Mouse (Mus musculus) neural tube, embryonic 10.5 days (tissue): ENCODE results near the gene 4922502D21Rik.
"Not testable (repeated sequence)": the region's sequence is repeated elsewhere in the genome, so short reads cannot be mapped to it uniquely, and the experiment has no call there.

Experiments
- DNase-seq: peaks from one replicate; pipeline ENCODE4 v3.0.0-alpha.2; 2017; ENCODE audit warnings: low spot score; ENCODE audit errors: extremely low spot score

Gene 4922502D21Rik

DNA sequence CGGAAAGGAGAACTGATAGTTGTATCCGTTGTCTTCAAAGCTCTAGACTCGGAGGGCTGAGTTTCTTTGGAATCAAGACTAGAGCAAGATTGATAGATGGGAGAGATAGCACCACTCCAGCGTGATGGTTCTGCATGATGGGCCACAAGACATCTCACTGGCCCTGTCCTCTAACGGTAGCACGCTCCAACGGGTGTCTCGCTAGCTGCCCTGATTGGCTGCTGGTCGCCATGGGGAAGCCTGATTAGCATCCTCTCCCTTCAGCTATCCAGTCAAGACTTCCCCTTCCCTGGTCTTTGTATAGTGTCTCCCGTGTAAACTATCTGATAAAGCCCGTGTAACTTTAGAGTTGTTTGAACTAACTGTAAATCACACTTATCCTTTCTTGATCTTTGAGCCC, at the start of gene 4922502D21Rik:
TSS of gene 4922502D21Rik (minus strand) at position 187 of the 400 bp plus-strand sequence.
- no peak for DNase-seq

DNA sequence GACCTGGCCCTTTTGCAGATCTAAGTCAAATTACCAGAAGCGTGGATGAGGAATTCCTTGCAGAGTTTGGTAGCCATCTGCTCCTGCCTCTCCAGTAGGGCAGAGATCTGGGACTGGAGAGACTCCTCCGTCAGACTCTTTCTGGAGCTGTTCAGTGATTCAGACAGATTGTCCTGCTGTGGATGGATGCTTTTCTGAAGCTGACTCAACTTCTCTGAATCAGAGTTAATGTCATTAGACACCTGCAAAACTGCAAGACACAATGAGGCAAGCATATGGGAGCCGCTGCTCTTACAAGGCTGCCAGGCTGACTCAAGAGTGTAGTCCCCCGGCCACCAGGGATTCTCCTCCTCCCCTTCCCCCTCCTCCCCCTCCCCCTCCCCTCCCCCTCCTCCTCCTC, 48.9 kb upstream of the 4922502D21Rik start:
- no peak for DNase-seq

GRCm38 (mm10) chr6:129374937-129375471, 43.4 kb upstream of the 4922502D21Rik start:
- no peak for DNase-seq

DNA sequence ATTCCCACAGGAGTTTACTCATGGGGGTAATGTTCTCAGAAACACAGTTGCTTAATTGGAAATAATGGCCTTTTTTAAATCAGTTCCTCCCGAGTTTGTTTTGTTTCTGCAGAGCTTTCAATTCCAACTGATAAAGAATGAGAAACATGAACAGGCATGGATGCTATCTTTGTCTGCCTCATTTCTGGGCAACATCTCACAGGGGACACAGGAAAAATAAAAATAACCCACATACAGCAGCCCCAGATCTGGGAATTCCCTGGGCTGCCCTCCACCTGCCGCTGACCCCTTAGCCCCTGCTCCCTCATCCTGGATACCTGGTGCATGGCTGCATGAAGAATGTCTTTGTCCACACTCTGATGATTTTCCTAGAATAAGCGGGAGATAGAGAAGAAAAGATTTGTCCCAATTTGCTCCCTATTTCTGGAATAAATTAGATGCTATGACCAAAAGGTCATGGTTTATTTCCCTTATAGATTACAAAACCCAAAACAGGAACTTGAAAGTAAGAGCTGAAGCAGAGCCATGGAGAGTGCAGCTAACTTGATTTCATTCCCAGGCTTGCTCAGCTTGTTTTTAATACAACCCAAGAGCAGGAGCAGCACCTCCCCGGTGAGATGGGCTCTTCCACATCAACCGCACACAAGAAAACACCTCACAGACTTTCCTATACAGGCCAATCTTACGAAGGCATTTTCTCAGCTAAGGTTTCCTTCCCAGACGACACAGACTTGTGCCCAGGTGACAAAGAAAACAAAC, 38.0 kb upstream of the 4922502D21Rik start:
- no peak for DNase-seq

DNA sequence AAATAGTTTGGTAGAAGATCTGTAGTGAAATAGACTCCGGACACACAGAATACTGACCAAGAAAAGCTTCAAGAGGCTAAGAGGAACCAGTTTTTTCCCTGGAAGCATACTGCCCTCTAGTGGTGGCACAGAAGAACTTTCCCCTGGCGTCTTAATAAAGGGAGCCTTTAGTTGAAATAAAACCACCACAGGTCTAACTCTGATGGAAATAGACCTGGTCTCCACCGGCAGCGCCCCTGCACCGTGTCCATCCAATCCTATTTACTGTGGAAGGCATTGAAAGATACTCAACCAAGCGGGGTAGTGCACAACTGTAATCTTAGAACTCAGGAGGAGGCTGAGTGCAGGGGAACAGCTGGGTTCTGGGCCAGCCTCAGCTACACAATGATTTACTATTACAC, 34.4 kb upstream of the 4922502D21Rik start:
- peak; percentile 27 for DNase-seq

DNA sequence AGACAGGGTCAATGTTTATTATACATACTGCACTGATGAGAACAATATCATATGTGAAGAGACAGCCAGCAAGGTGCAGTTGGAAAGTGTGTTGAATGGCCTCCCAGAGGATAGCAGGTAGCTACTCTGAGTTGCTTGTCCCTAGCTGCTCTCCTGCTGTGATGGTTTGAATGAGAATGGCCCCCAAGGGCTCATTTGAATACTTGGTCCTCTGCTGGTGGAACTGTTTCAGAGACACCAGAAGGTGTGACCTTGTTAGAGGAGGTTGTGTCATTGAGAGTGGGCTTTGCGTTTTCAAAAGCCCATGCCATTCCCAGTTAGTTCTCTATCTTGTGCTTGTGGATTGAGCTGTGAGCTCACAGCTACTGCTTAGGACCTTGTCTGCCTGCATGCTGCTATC, 32.3 kb upstream of the 4922502D21Rik start:
- no peak for DNase-seq

DNA sequence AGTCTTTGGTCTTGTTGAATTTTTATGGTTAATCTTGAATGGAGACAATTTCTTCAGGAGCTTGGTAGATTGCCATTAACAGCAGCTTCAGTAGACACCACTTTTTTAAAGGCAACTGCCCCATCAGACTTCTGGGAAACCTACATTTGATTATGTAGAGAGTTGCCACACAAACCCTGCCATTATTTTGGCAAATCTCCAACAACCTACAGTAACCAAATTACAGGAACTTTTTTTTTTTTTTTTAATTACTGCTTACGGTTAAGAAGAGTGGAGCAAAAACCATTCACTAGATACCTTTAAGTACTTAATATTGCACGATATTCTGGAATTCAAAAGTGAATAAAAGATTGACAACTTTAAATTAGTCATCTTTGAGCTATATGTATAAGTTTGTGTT, 27.9 kb upstream of the 4922502D21Rik start:
- no peak for DNase-seq

- DNase-seq = no peak
Measured at GRCm38 (mm10) chr6:129356430-129356829, 24.8 kb upstream of the 4922502D21Rik start.

GRCm38 (mm10) chr6:129355774-129356173, 24.2 kb upstream of the 4922502D21Rik start:
- no peak for DNase-seq

- DNase-seq = no peak
Measured at GRCm38 (mm10) chr6:129351091-129351490, 19.5 kb upstream of the 4922502D21Rik start.

DNA sequence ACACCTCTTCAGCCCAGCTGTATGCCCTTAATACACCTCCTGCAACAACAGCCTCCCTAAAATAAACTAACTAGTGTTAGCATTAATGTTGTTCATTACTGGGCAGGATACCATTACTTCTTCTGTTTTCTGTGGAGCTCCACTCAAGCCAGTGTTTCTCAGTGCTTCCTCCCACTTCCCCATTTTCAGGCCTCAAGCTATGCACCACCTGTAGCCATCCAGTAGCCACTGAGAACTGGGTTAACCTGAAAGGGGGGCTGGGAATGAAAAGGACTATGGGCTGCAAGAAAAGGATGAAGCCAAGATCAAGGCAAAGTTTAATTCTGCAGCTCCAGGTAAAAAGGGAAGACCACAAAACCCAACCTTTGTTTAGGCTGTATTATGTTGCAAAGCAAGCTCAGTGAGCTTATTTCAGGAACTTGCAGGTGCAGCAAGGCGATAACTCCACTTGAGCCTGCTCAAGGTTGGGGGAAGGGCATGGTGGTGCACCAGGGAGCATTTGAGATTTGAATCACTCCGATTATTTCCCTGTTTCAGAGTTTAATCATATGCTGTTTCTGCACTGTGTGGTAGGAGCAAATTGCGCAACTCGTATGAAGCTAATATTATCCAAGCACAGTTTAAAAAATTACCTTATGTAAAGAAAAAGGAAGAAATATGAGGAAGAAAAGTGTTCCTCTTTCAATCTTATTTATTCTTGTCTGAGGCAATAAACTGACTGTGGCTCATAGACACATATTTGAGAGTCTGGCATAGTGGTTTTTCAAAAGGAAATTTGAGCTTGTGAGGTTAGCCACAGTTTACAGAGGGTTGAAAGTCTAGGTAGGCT, 18.1 kb upstream of the 4922502D21Rik start:
- no peak for DNase-seq

DNA sequence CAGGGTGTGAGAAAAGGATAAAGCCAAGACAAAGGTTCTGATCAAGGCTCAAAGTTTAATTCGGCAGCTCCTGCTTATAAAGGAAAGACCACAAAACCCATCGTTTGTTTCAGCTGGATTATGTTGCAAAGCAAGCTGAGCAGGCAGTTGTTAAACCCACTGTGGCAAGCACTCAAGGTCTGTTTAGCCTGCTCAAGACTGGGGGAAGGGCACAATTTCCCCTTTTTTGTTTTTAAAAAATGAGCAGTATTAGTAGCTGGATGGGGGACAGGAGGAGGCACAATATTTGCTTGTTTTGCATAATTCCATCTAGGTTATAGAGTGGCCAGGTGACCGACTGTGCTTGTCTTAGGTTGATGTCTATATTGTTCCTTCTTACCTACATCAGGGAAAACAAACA, 12.8 kb upstream of the 4922502D21Rik start:
- DNase-seq = no peak

DNA sequence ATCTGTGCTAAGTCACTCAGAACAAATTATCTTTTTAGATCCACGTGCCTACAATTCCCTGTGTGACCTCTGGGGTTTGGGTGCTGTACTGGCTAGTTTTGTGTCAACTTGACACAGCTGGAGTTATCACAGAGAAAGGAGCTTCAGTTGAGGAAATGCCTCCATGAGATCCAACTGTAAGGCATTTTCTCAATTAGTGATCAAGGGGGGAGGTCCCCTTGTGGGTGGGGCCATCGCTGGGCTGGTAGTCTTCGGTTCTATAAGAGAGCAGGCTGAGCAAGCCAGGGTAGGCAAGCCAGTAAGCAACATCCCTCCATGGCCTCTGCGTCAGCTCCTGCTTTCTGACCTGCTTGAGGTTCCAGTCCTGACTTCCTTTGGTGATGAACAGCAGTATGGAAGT, 10.8 kb upstream of the 4922502D21Rik start, which contains the start of gene Clec12a:
TSS of gene Clec12a (plus strand) at position 301 of the 400 bp plus-strand sequence.
- DNase-seq = not testable (repeated sequence)

GRCm38 (mm10) chr6:129337751-129338150, 6.2 kb upstream of the 4922502D21Rik start:
- no peak for DNase-seq

- DNase-seq = peak; percentile 20
Measured at GRCm38 (mm10) chr6:129333674-129334078, 2.1 kb upstream of the 4922502D21Rik start.

- no peak for DNase-seq
Measured at GRCm38 (mm10) chr6:129326568-129327150, 4.9 kb downstream of the 4922502D21Rik start.

GRCm38 (mm10) chr6:129326016-129326415, 5.6 kb downstream of the 4922502D21Rik start:
- DNase-seq = no peak

- DNase-seq = no peak
Measured at GRCm38 (mm10) chr6:129319331-129319730, 12.3 kb downstream of the 4922502D21Rik start.

DNA sequence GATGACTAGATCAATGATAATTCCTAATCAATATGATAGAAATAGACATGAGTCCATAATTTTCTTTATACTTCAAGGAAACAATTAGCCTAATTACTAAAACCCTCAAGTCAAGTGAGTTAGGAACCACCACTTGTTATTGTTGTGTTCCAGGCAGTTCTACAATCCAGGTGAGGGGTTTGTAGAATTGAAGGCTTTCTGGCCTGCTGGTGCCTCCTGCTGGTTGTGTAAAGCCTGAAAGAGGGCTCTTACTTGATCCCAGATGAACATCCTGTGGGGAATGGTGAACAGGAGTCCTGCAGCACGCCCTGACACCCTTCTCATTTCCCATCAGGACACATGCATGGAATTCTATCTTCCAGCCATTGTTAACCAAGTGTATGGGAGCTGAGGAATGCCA, 13.2 kb downstream of the 4922502D21Rik start:
- DNase-seq = no peak

- DNase-seq = no peak
Measured at GRCm38 (mm10) chr6:129316463-129316862, 15.1 kb downstream of the 4922502D21Rik start.

GRCm38 (mm10) chr6:129315698-129316097, 15.9 kb downstream of the 4922502D21Rik start:
- no peak for DNase-seq
